Mouse (Mus musculus) heart, postnatal 0 days (tissue): ENCODE measurements around the gene Dusp6. TPM values are rescaled to one million over a fixed set of nuclear protein-coding genes. Genes with fewer than 3 reads are reported as not detected.

Source experiments
- ATAC-seq: fragments of 200-750 bp; cut with Nextera tagmentation; 2 replicates; pipeline ENCODE4 v1.8.0; 2017; ENCODE audit warnings: low read depth, moderate number of reproducible peaks, moderate library complexity; ENCODE audit not compliant: insufficient read depth
- DNase-seq: peaks from one replicate; pipeline ENCODE4 v3.0.0-alpha.2; 2016; ENCODE audit warnings: low spot score
- H3K27ac ChIP-seq: fragments of 300-500 bp; sonication (generic); 2 replicates; pipeline ENCODE4 v1.5.1; 2014; ENCODE audit warnings: low read depth, mild to moderate bottlenecking
- H3K27me3 ChIP-seq: fragments of 300-500 bp; sonication (generic); 2 replicates; pipeline ENCODE4 v1.6.1; 2014; ENCODE audit warnings: low read length, mixed read lengths; ENCODE audit not compliant: control insufficient read depth, insufficient read depth
- H3K36me3 ChIP-seq: fragments of 300-500 bp; sonication (generic); replicated peaks from 2 replicates; pipeline ENCODE4 v1.6.1; 2014; ENCODE audit warnings: low read length, mixed read lengths; ENCODE audit not compliant: control insufficient read depth, insufficient read depth
- H3K4me1 ChIP-seq: fragments of 300-500 bp; sonication (generic); 2 replicates; pipeline ENCODE4 v1.6.1; 2014; ENCODE audit warnings: antibody characterized with exemption; ENCODE audit not compliant: control insufficient read depth, insufficient read depth
- H3K4me2 ChIP-seq: fragments of 300-500 bp; sonication (generic); 2 replicates; pipeline ENCODE4 v1.6.1; 2014; ENCODE audit warnings: low read depth, mild to moderate bottlenecking, low read length, moderate library complexity
- H3K4me3 ChIP-seq: fragments of 300-500 bp; sonication (generic); 2 replicates; pipeline ENCODE4 v1.5.1; 2014; ENCODE audit warnings: low read depth, low read length
- H3K9ac ChIP-seq: fragments of 300-500 bp; sonication (generic); replicated peaks from 2 replicates; pipeline ENCODE4 v1.6.1; 2014; ENCODE audit warnings: low read depth, low read length, mixed read lengths
- H3K9me3 ChIP-seq: fragments of 300-500 bp; sonication (generic); replicated peaks from 2 replicates; pipeline ENCODE4 v1.6.1; 2016; ENCODE audit warnings: low read length; ENCODE audit not compliant: control insufficient read depth
- CTCF ChIP-seq: IDR thresholded peaks from 2 replicates; pipeline ENCODE4 v1.5.1; 2016; ENCODE audit warnings: antibody characterized with exemption, control low read depth, low read depth
- EP300 ChIP-seq: IDR thresholded peaks from 2 replicates; pipeline ENCODE4 v1.6.1; 2016; ENCODE audit warnings: antibody characterized with exemption, low read depth
- WGBS: fragments of 180-500 bp; shearing (Covaris S2); extraction: QIAGEN DNeasy Blood & Tissue Kit; methylation state at CpG from one replicate; pipeline ENCODE4 v1.1.7; 2014; 5-methylcytosine and 5-hydroxymethylcytosine counted together
- polyA plus RNA-seq: library from polyadenylated mRNA; unstranded; fragments of >200 nt; fragmentation: Nextera tagmentation; extraction: Ambion mirVana; gene quantifications from 2 replicates; pipeline ENCODE4 v1.2.1, GENCODE M21; 2015
- total RNA-seq: library from RNA; depleted of rRNA; stranded (reverse); fragments of >200 nt; gene quantifications from 2 replicates; pipeline ENCODE4 v1.2.3, GENCODE M21; 2014; ENCODE audit warnings: low replicate concordance

Gene Dusp6
- total and polyA plus RNA-seq, 2 experiments from 2014 or later, result 23.2 to 73.6 TPM

DNA sequence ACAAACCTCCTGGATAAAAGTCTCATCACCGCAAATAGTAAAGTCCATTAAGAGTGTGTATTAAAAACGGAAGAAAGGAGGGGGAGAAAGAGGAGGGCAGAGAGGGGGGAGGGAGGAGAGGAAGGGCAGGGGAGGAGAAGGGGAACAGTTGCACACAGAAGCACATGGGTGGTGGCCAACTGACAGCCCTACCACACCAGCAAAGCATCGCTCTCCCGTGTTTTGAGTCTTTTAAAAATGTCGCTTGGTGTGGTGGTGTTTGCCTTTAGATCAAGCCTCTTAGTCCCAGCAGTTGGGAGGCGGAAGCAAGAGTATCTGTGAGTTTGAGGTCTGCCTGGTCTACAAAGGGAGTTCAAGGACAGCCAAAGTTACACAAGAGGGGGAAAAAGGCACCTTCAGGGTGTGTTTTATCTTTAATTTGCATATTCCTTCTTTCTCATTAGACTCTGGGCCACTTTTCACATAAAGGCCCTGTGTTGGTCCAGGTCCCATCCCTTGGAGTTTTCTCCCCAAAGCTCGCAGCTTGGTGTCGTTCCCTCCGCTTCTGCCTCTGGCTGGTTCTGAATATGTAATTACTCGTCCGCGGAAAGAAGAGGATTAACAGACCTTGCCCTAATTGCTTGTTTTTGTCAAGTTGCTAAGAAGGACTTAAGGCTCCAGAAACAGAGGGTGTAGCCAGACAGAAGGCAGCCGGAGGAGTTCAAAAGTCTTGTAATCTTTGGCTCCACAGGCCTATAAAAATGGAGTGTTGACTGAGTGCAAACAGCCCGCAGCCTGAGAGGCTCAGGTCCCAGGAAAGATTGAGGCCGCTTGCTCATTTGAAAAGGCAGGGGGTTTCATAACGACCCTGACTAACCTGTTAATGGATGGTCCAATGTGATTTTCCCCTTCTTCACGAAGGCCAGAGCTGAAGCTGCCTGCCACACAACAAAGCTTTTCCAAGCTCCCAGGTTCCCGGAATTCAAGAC lies 35.6 kb downstream of the Dusp6 start:
- no peak overlapping the region for H3K27ac ChIP-seq
- no peak overlapping the region for H3K9ac ChIP-seq
- no peaks in the 10 kb centered on the region for H3K9me3 ChIP-seq
- no peak overlapping the region for H3K4me2 ChIP-seq
- WGBS, result 53% methylated on average over 18 of the region's 18 CpGs
- no peak overlapping the region for H3K4me3 ChIP-seq
- no peaks in the 10 kb centered on the region for H3K4me1 ChIP-seq
- H3K27me3 ChIP-seq, result no peaks in the 10 kb centered on the region
- DNase-seq, result no peak
- TF ChIP-seq CTCF, result no peak
- no peak for TF ChIP-seq EP300
- ATAC-seq, result no peak
- no peaks in the 10 kb centered on the region for H3K36me3 ChIP-seq

DNA sequence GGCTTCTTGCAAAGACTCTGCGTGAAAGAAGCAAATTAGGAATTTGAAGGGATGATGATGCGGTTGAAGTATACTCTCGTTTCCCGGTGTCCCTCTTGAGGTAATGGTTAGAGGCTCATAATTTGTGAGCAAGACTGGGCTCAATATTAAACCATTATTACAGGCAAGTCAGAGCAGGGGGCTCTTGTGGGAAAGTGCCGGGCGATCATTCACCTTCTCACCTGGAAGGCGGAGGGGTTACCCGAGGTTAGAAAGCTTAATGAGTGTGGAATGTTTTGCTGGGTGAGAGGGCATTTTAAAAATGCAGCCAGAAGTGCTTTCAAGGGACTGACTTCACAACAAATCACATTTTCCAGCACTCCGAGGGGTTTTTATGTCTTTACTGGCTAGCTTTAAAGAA lies 36.3 kb downstream of the Dusp6 start:
- no peak for DNase-seq
- no peak overlapping the region for H3K9ac ChIP-seq
- no peak overlapping the region for H3K27ac ChIP-seq
- no peaks in the 10 kb centered on the region for H3K4me1 ChIP-seq
- 59% methylated on average over 9 of the region's 9 CpGs for WGBS
- no peaks in the 10 kb centered on the region for H3K9me3 ChIP-seq
- H3K36me3 ChIP-seq, result no peaks in the 10 kb centered on the region
- no peak overlapping the region for H3K4me2 ChIP-seq
- ATAC-seq, result no peak
- no peak overlapping the region for H3K4me3 ChIP-seq
- no peak for TF ChIP-seq EP300
- no peak for TF ChIP-seq CTCF
- H3K27me3 ChIP-seq, result no peaks in the 10 kb centered on the region

DNA sequence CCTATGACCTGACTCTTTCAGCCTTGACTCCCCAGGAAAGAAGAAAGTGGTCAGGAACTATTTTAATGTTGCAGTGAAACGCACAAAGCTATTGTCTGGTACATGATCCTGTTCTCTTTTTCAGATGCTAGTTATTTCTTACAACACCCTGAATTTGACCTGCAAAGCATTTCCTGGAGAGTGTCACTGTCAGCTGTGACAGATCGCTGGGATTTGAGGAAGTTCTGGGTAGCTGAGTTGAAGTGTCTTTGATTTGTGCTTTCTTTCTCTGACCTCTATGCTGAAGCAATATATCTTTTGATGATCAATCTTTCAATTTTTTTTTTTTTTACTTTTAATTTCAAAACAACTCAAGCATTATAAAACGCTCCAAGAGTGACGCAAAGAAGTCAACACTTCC lies 39.0 kb downstream of the Dusp6 start:
- no peak for ATAC-seq
- WGBS, result 40% methylated on average over 4 of the region's 4 CpGs
- H3K4me1 ChIP-seq, result no peaks in the 10 kb centered on the region

DNA sequence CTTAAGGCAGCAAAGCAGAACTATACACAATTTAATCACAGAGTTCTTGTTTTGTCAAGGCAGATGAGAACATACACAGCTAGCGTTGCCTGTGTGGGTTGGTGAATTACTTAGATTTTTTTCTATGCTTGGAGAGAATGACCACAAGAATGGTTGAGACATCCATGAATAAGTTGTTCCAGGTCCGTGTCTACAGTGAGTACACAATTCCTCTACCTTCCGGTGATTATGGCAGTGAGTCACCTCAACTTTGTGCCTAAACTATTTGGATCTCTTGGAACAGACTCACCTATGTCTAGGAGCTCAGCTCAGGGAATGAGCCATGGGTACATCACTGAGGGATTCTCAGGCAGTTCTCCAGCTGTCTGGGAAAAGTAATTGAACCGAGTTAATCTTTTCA lies 45.8 kb downstream of the Dusp6 start:
- DNase-seq (no peak), ATAC-seq (no peak)
- no peaks in the 10 kb centered on the region for H3K4me1 ChIP-seq
- WGBS, result 89% methylated on average over 4 of the region's 4 CpGs
- H3K9me3 ChIP-seq, result no peaks in the 10 kb centered on the region
- H3K36me3 ChIP-seq, result no peaks in the 10 kb centered on the region
- no peak overlapping the region for H3K27ac ChIP-seq
- TF ChIP-seq EP300 (no peak), CTCF (no peak)
- H3K27me3 ChIP-seq, result no peaks in the 10 kb centered on the region
- H3K4me3 ChIP-seq, result no peak overlapping the region
- no peak overlapping the region for H3K9ac ChIP-seq
- no peak overlapping the region for H3K4me2 ChIP-seq

More for the DNA sequence above, 39.0 kb downstream of the Dusp6 start:
- peak; percentile 26 for DNase-seq
- Histone ChIP-seq H3K4me2 (no peak overlapping the region), H3K27me3 (no peaks in the 10 kb centered on the region), H3K9me3 (no peaks in the 10 kb centered on the region), H3K27ac (no peak overlapping the region), H3K9ac (no peak overlapping the region), H3K36me3 (no peaks in the 10 kb centered on the region), H3K4me3 (no peak overlapping the region)
- TF ChIP-seq EP300, result no peak
- no peak for TF ChIP-seq CTCF

DNA sequence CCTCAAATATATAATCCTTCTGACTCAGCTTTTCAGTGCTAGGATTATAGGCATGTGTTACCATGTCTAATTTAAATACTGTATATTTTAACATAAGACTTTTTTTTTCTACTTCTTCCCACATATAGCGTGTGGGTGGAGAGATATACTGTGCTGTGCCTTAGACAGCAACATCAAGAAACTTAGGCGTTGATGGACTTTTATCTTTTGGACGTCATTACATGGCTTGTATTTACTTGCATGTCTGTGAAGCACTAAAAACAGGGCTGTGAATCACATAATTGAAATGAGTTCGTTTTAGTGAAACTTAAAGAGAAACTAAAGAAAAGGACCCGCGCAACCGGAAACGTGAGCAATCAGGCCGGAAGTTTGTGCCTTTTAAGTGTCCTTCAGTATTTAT lies 46.6 kb downstream of the Dusp6 start:
- no peak for DNase-seq

More for the DNA sequence above, 46.6 kb downstream of the Dusp6 start:
- no peak for ATAC-seq
- Histone ChIP-seq H3K9me3 (no peaks in the 10 kb centered on the region), H3K4me1 (no peaks in the 10 kb centered on the region), H3K36me3 (no peaks in the 10 kb centered on the region), H3K27me3 (no peaks in the 10 kb centered on the region), H3K4me2 (no peak overlapping the region), H3K4me3 (no peak overlapping the region), H3K9ac (no peak overlapping the region), H3K27ac (no peak overlapping the region)
- 66% methylated on average over 9 of the region's 9 CpGs for WGBS
- TF ChIP-seq EP300, result no peak
- no peak for TF ChIP-seq CTCF
